Mouse (Mus musculus) hindlimb bud, embryonic 11.5 days (tissue): ENCODE data around the gene Slc25a33.

Experiments
- DNase-seq: peaks from one replicate; pipeline ENCODE4 v3.0.0-alpha.2; 2012; ENCODE audit warnings: low read depth, low spot score; ENCODE audit errors: extremely low spot score

Gene Slc25a33

DNA sequence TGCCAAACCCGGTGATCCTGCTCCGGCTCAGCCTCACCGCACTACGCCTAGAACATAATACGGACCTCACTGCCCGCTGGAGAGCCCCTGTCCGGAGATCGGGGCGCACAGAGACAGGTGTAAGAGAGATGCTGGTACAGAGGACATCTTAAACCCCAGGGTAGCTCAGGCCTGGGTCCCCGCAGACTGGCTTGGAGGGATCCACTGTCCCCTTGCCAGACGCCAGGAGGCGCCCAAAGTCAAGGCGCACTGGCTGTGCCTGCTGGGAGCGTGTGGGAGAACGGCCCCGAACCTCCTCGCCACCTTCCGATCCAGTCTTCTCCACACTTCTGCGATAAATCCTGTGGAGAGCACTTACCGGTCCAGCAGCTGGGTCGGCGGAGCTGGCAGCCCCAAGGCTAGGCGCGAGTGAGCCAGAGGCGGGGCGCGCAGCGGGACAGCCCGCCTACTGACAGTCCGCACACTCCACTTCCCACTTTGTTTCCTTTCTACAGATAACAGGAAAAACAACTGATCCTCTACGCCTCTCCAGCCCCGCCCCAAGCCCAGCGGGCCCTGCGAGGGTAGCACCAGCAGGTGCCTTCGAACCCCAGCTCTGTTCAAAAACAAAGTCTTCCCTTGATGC, 75.8 kb downstream of the Slc25a33 start:
- DNase-seq: no peak

DNA sequence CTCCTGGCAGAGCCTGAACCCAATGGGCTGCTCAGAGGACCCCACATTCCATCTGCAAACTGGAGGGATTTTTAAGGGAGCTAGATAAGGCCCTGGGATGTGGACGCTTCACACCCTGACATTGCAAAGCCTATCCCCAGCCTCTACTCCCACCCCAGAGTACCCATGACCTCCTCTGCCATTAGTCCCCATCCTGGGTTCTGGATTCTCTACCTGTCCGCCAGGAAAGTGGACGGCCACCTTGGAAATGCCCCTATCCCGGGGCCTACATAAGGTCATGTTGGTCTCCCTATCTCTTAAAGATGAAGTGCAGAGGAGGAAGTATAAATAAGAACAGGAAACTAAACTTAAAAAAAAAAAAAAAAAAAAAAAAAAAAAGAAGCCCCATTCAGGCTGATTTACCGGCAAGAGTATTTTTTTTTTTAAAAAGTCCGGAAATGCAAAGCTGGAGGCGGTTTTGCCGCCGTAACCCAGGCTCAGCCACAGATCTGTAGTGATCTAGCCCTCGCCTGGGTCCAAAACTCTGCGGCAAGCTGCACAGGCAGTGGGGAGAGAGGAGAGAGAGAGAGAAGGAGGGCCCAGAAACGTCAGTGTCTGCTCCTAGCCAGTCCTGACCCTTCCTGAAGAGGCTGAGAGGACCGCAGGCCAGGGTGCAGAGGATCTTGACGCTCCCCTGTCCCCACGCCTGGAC, 76.4 kb downstream of the Slc25a33 start:
- no peak for DNase-seq

DNA sequence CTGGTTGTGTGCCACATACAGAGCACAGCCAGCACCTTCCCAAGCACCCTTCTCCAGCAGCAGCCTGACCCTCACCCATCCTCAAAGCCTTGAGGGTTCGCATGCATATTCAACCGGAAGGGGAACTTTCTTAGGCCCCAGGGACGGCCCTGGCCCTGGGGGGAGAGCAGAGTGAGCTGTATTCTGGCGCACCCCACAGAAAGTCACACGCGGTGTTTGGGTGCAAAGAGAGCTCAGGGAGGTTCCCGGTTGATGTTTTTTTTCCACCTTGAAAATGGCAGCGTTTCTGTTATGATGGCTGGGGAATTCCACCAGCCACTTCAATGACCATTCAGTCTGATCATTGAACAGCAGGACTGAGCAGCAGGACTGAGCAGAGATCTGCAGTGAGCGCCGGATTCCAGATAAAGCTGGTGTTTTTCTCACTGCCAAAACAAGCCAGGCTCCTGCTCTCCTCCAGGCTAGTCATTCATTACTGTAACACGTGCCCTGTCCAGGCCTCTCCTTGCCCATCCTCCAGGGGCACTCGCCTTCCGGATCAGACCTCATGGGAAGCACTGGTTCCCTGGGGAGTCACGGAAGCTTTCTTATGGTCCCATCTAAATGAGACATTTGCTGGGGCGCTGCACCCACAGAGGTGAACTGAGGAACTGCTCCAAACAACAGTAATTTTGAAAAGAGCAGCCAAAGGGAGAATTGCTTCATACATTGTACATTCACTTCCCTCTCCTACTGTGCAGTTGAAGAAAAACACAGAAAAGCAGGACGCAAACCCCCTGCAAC, 77.7 kb downstream of the Slc25a33 start:
- no peak for DNase-seq
